Mouse (Mus musculus): ENCODE data around the gene Itpk1.

Itpk1 gene

GRCm38 (mm10) chr12:102696635-102697354, 7.9 kb downstream of the Itpk1 start:
- 0 out of 2 replicates have a peak, but pooled peaks have one; percentile 12 for ATAC-seq (ENCODE audit: insufficient number of reproducible peaks, low FRiP score, low TSS enrichment)

GRCm38 (mm10) chr12:102695369-102696239, 9.1 kb downstream of the Itpk1 start:
- ATAC-seq (ENCODE audit: insufficient number of reproducible peaks, low FRiP score, low TSS enrichment): no peak

GRCm38 (mm10) chr12:102691761-102692160, 13.0 kb downstream of the Itpk1 start:
- ATAC-seq (ENCODE audit: insufficient number of reproducible peaks, low FRiP score, low TSS enrichment): no peak

GRCm38 (mm10) chr12:102691180-102691579, 13.6 kb downstream of the Itpk1 start:
- no peak for ATAC-seq (ENCODE audit: insufficient number of reproducible peaks, low FRiP score, low TSS enrichment)

GRCm38 (mm10) chr12:102689773-102690563, 14.8 kb downstream of the Itpk1 start:
- ATAC-seq (ENCODE audit: insufficient number of reproducible peaks, low FRiP score, low TSS enrichment): no peak

GRCm38 (mm10) chr12:102686321-102686720, 18.4 kb downstream of the Itpk1 start:
- no peak for ATAC-seq (ENCODE audit: insufficient number of reproducible peaks, low FRiP score, low TSS enrichment)

GRCm38 (mm10) chr12:102685523-102685931, 19.2 kb downstream of the Itpk1 start:
- ATAC-seq (ENCODE audit: insufficient number of reproducible peaks, low FRiP score, low TSS enrichment): no peak

- no peak for ATAC-seq (ENCODE audit: insufficient number of reproducible peaks, low FRiP score, low TSS enrichment)
These were observed 19.9 kb downstream of the Itpk1 start for GRCm38 (mm10) chr12:102684720-102685386.

GRCm38 (mm10) chr12:102683979-102684378, 20.8 kb downstream of the Itpk1 start:
- no peak for ATAC-seq (ENCODE audit: insufficient number of reproducible peaks, low FRiP score, low TSS enrichment)

- ATAC-seq (ENCODE audit: insufficient number of reproducible peaks, low FRiP score, low TSS enrichment): no peak
These were observed 21.3 kb downstream of the Itpk1 start for GRCm38 (mm10) chr12:102683438-102683837.

- no peak for ATAC-seq (ENCODE audit: insufficient number of reproducible peaks, low FRiP score, low TSS enrichment)
These were observed 21.9 kb downstream of the Itpk1 start for GRCm38 (mm10) chr12:102682722-102683299.

GRCm38 (mm10) chr12:102682085-102682484, 22.6 kb downstream of the Itpk1 start:
- no peak for ATAC-seq (ENCODE audit: insufficient number of reproducible peaks, low FRiP score, low TSS enrichment)

- no peak for ATAC-seq (ENCODE audit: insufficient number of reproducible peaks, low FRiP score, low TSS enrichment)
These were observed 23.1 kb downstream of the Itpk1 start for GRCm38 (mm10) chr12:102681590-102681989.

- no peak for ATAC-seq (ENCODE audit: insufficient number of reproducible peaks, low FRiP score, low TSS enrichment)
These were observed 25.9 kb downstream of the Itpk1 start for GRCm38 (mm10) chr12:102678820-102679219.

GRCm38 (mm10) chr12:102677089-102677488, 27.6 kb downstream of the Itpk1 start:
- no peak for ATAC-seq (ENCODE audit: insufficient number of reproducible peaks, low FRiP score, low TSS enrichment)

GRCm38 (mm10) chr12:102674556-102674955, 30.2 kb downstream of the Itpk1 start:
- no peak for ATAC-seq (ENCODE audit: insufficient number of reproducible peaks, low FRiP score, low TSS enrichment)

- ATAC-seq (ENCODE audit: insufficient number of reproducible peaks, low FRiP score, low TSS enrichment): no peak
These were observed 30.6 kb downstream of the Itpk1 start for GRCm38 (mm10) chr12:102674123-102674522.

GRCm38 (mm10) chr12:102672857-102673839, 31.6 kb downstream of the Itpk1 start:
- no peak; the same call in 1 of the 2 replicates for ATAC-seq (ENCODE audit: insufficient number of reproducible peaks, low FRiP score, low TSS enrichment)

- no peak for ATAC-seq (ENCODE audit: insufficient number of reproducible peaks, low FRiP score, low TSS enrichment)
These were observed 32.6 kb downstream of the Itpk1 start for GRCm38 (mm10) chr12:102672176-102672575.
